Mouse (Mus musculus) cortical plate, adult 2 months (tissue): ENCODE measurements around the gene Gm9821. TPM values are rescaled to one million over a fixed set of nuclear protein-coding genes. Genes with fewer than 3 reads are reported as not detected.

ENCODE experiments used
- H3K27ac ChIP-seq: fragments of 200-500 bp; 2 replicates; pipeline ENCODE4 v1.5.1; 2012; ENCODE audit warnings: low read length, control low read depth, inconsistent platforms; ENCODE audit not compliant: insufficient read depth
- H3K4me1 ChIP-seq: fragments of 200-500 bp; 2 replicates; pipeline ENCODE4 v1.6.1; 2011; ENCODE audit warnings: low read length; ENCODE audit not compliant: control insufficient read depth, insufficient read depth
- H3K4me3 ChIP-seq: fragments of 200-500 bp; 2 replicates; pipeline ENCODE4 v1.5.1; 2011; ENCODE audit warnings: mild to moderate bottlenecking, low read length, control low read depth; ENCODE audit not compliant: insufficient read depth
- CTCF ChIP-seq: fragments of 200-500 bp; IDR thresholded peaks from 2 replicates; pipeline ENCODE4 v1.5.1; 2011; ENCODE audit warnings: mild to moderate bottlenecking, control low read depth, low read length; ENCODE audit not compliant: insufficient read depth; ENCODE audit errors: extremely low read depth
- POLR2A ChIP-seq: fragments of 200-500 bp; IDR thresholded peaks from 2 replicates; pipeline ENCODE4 v1.6.1; 2011; ENCODE audit warnings: mild to moderate bottlenecking, low read length, control low read depth; ENCODE audit not compliant: insufficient read depth; ENCODE audit errors: extremely low read depth
- polyA plus RNA-seq: library from polyadenylated mRNA; depleted of rRNA; stranded (reverse); fragments of >200 nt; gene quantifications from 2 replicates; pipeline ENCODE4 v1.2.3, GENCODE M21; 2012

Gene Gm9821
- polyA plus RNA-seq, 1 experiment = not detected

- peaks cover 4% of the 10 kb centered on the region; the same call in 1 of the 2 replicates for H3K4me1 ChIP-seq
- no peak for TF ChIP-seq POLR2A
- TF ChIP-seq CTCF = no peak
Observed at GRCm38 (mm10) chr2:91932160-91932711, 13.3 kb upstream of the Gm9821 start, which contains the start of gene Mdk. Gene Mdk (minus strand): TSS chr2:91932297.

GRCm38 (mm10) chr2:91932737-91933350 is 12.7 kb upstream of the Gm9821 start:
- no peak overlapping the region for H3K4me3 ChIP-seq
- TF ChIP-seq POLR2A = no peak
- no peak for TF ChIP-seq CTCF
- H3K27ac ChIP-seq = no peak overlapping the region
- peaks cover 4% of the 10 kb centered on the region; the same call in 1 of the 2 replicates for H3K4me1 ChIP-seq

More at GRCm38 (mm10) chr2:91932160-91932711, 13.3 kb upstream of the Gm9821 start, which contains the start of gene Mdk:
- H3K27ac ChIP-seq = no peak within 1 kb of the TSS
- peak within 1 kb of the TSS; percentile 12 for H3K4me3 ChIP-seq

GRCm38 (mm10) chr2:91933471-91933870 is 12.0 kb upstream of the Gm9821 start:
- H3K4me1 ChIP-seq = peaks cover 3% of the 10 kb centered on the region; the same call in 1 of the 2 replicates

GRCm38 (mm10) chr2:91934016-91934415 is 11.5 kb upstream of the Gm9821 start:
- 0 out of 2 replicates have a peak, but pooled peaks cover 2% of the 10 kb centered on the region for H3K4me1 ChIP-seq

More at GRCm38 (mm10) chr2:91933471-91933870, 12.0 kb upstream of the Gm9821 start:
- TF ChIP-seq CTCF (no peak), POLR2A (no peak)
- Histone ChIP-seq H3K4me3 (no peak overlapping the region), H3K27ac (no peak overlapping the region)

GRCm38 (mm10) chr2:91934826-91935525 is 10.5 kb upstream of the Gm9821 start:
- Histone ChIP-seq H3K4me1 (0 out of 2 replicates have a peak, but pooled peaks cover 2% of the 10 kb centered on the region), H3K27ac (no peak overlapping the region), H3K4me3 (no peak overlapping the region)
- no peak for TF ChIP-seq POLR2A
- no peak for TF ChIP-seq CTCF

More at GRCm38 (mm10) chr2:91934016-91934415, 11.5 kb upstream of the Gm9821 start:
- Histone ChIP-seq H3K4me3 (no peak overlapping the region), H3K27ac (no peak overlapping the region)
- no peak for TF ChIP-seq CTCF
- TF ChIP-seq POLR2A = no peak

GRCm38 (mm10) chr2:91936154-91936553 is 9.3 kb upstream of the Gm9821 start:
- peak overlapping the region; percentile 88 for H3K27ac ChIP-seq
- TF ChIP-seq POLR2A (no peak), CTCF (no peak)
- H3K4me3 ChIP-seq = no peak overlapping the region
- H3K4me1 ChIP-seq = 0 out of 2 replicates have a peak, but pooled peaks cover 2% of the 10 kb centered on the region

GRCm38 (mm10) chr2:91939303-91939935 is 6.1 kb upstream of the Gm9821 start:
- Histone ChIP-seq H3K4me1 (0 out of 2 replicates have a peak, but pooled peaks cover 6% of the 10 kb centered on the region), H3K4me3 (no peak overlapping the region), H3K27ac (no peak overlapping the region)
- TF ChIP-seq CTCF = no peak
- TF ChIP-seq POLR2A = no peak

GRCm38 (mm10) chr2:91942356-91942755 is 3.1 kb upstream of the Gm9821 start:
- Histone ChIP-seq H3K27ac (no peak overlapping the region), H3K4me1 (peaks cover 12% of the 10 kb centered on the region)

GRCm38 (mm10) chr2:91944170-91944950 is 1.1 kb upstream of the Gm9821 start:
- TF ChIP-seq CTCF (peak; percentile 95), POLR2A (no peak)
- Histone ChIP-seq H3K4me3 (no peak overlapping the region), H3K27ac (no peak overlapping the region), H3K4me1 (peaks cover 26% of the 10 kb centered on the region)

More at GRCm38 (mm10) chr2:91942356-91942755, 3.1 kb upstream of the Gm9821 start:
- TF ChIP-seq CTCF = peak; percentile 6; the same call in 1 of the 2 replicates
- no peak for TF ChIP-seq POLR2A
- no peak overlapping the region for H3K4me3 ChIP-seq
